Mouse (Mus musculus) cortical plate, adult 2 months (tissue): Measurements from ENCODE around the gene Rbpms2.

ENCODE experiments used
- CTCF ChIP-seq: fragments of 200-500 bp; IDR thresholded peaks from 2 replicates; pipeline ENCODE4 v1.5.1; 2011; ENCODE audit warnings: mild to moderate bottlenecking, control low read depth, low read length; ENCODE audit not compliant: insufficient read depth; ENCODE audit errors: extremely low read depth
- POLR2A ChIP-seq: fragments of 200-500 bp; IDR thresholded peaks from 2 replicates; pipeline ENCODE4 v1.6.1; 2011; ENCODE audit warnings: mild to moderate bottlenecking, low read length, control low read depth; ENCODE audit not compliant: insufficient read depth; ENCODE audit errors: extremely low read depth

DNA sequence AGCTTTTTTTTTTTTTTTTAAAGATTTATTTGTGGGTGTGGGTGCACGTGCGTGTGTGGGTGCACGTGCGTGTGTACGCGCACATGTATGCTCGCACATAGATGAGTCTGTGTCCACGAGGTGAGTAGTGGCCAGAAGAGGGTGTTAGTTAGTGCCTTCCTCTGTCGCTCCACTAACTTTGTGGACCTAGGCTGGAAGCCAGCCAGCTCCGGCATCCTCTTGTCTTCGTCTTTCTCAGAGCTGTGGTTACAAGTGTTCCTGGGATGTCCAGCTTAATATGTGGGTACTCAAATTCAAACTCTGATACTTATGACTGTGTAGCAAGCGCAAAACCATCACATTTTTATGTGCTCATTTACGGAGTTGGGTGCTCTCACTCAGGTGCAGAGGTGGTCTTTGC lies 19.3 kb downstream of the Rbpms2 start:
- TF ChIP-seq CTCF = no peak
- no peak for TF ChIP-seq POLR2A
